Mouse (Mus musculus) liver, embryonic 13.5 days (tissue): ENCODE results near the gene Fmnl2. TPM values are rescaled to one million over a fixed set of nuclear protein-coding genes. Genes with fewer than 3 reads are reported as not detected.

Experiments
- ATAC-seq: fragments of 200-750 bp; cut with Nextera tagmentation; 2 replicates; pipeline ENCODE4 v1.8.0; 2017; ENCODE audit warnings: low read depth, mild to moderate bottlenecking, moderate number of reproducible peaks, moderate library complexity
- DNase-seq: peaks from one replicate; pipeline ENCODE4 v3.0.0; 2022
- H3K27ac ChIP-seq: fragments of 300-500 bp; sonication (generic); 2 replicates; pipeline ENCODE4 v1.5.1; 2015; ENCODE audit warnings: moderate library complexity, mild to moderate bottlenecking, inconsistent platforms
- H3K27me3 ChIP-seq: fragments of 300-500 bp; sonication (generic); 2 replicates; pipeline ENCODE4 v1.6.1; 2015; ENCODE audit warnings: mild to moderate bottlenecking, inconsistent platforms
- H3K36me3 ChIP-seq: fragments of 300-500 bp; sonication (generic); 2 replicates; pipeline ENCODE4 v1.6.1; 2015; ENCODE audit warnings: mild to moderate bottlenecking, inconsistent platforms
- H3K4me1 ChIP-seq: fragments of 300-500 bp; sonication (generic); replicated peaks from 2 replicates; pipeline ENCODE4 v1.6.1; 2015; ENCODE audit warnings: inconsistent platforms
- H3K4me2 ChIP-seq: fragments of 300-500 bp; sonication (generic); 2 replicates; pipeline ENCODE4 v1.6.1; 2015; ENCODE audit warnings: inconsistent platforms, mild to moderate bottlenecking, moderate library complexity
- H3K4me3 ChIP-seq: fragments of 300-500 bp; sonication (generic); replicated peaks from 2 replicates; pipeline ENCODE4 v1.5.1; 2015; ENCODE audit warnings: mild to moderate bottlenecking, inconsistent platforms
- H3K9ac ChIP-seq: fragments of 300-500 bp; sonication (generic); 2 replicates; pipeline ENCODE4 v1.6.1; 2015; ENCODE audit warnings: mild to moderate bottlenecking, inconsistent platforms
- H3K9me3 ChIP-seq: fragments of 300-500 bp; sonication (generic); replicated peaks from 2 replicates; pipeline ENCODE4 v1.6.1; 2016; ENCODE audit warnings: inconsistent platforms
- WGBS: fragments of 180-500 bp; shearing (Covaris S2); methylation state at CpG from one replicate; pipeline ENCODE4 v1.1.7; 2015; ENCODE audit not compliant: insufficient replicate concordance; 5-methylcytosine and 5-hydroxymethylcytosine counted together
- polyA plus RNA-seq: library from polyadenylated mRNA; unstranded; fragments of >200 nt; fragmentation: Nextera tagmentation; extraction: Ambion mirVana; gene quantifications from 2 replicates; pipeline ENCODE4 v1.2.1, GENCODE M21; 2015

The Fmnl2 gene
- polyA plus RNA-seq, 1 experiment from 2014 or later = 0.46 TPM

- no peaks in the 10 kb centered on the region for H3K36me3 ChIP-seq
- no peak for ATAC-seq
- H3K4me3 ChIP-seq = no peak overlapping the region
- H3K9me3 ChIP-seq = no peaks in the 10 kb centered on the region
- WGBS = 62% methylated on average over 9 of the region's 9 CpGs
- no peak overlapping the region for H3K9ac ChIP-seq
- H3K27ac ChIP-seq = no peak overlapping the region
- H3K4me1 ChIP-seq = no peaks in the 10 kb centered on the region
- no peak for DNase-seq
- H3K4me2 ChIP-seq = no peak overlapping the region
- no peaks in the 10 kb centered on the region for H3K27me3 ChIP-seq
These were observed 237.4 kb downstream of the Fmnl2 start for GRCm38 (mm10) chr2:53095031-53095430.

- Histone ChIP-seq H3K4me3 (no peak overlapping the region), H3K27ac (no peak overlapping the region), H3K27me3 (no peaks in the 10 kb centered on the region), H3K4me2 (no peak overlapping the region), H3K36me3 (no peaks in the 10 kb centered on the region), H3K9me3 (no peaks in the 10 kb centered on the region), H3K4me1 (no peaks in the 10 kb centered on the region), H3K9ac (no peak overlapping the region)
- 68% methylated on average over 3 of the region's 3 CpGs for WGBS
- no peak for DNase-seq
- no peak for ATAC-seq
These were observed 237.8 kb downstream of the Fmnl2 start for GRCm38 (mm10) chr2:53095489-53095888.

- Histone ChIP-seq H3K9ac (no peak overlapping the region), H3K36me3 (no peaks in the 10 kb centered on the region), H3K9me3 (no peaks in the 10 kb centered on the region), H3K27me3 (no peaks in the 10 kb centered on the region), H3K4me2 (no peak overlapping the region), H3K4me3 (no peak overlapping the region), H3K27ac (no peak overlapping the region), H3K4me1 (no peaks in the 10 kb centered on the region)
- 46% methylated on average over 2 of the region's 2 CpGs for WGBS
- DNase-seq = no peak
- ATAC-seq = no peak
These were observed 242.4 kb downstream of the Fmnl2 start for GRCm38 (mm10) chr2:53100093-53100492.

- H3K9me3 ChIP-seq = no peaks in the 10 kb centered on the region
- H3K27ac ChIP-seq = no peak overlapping the region
- H3K9ac ChIP-seq = no peak overlapping the region
- ATAC-seq (no peak), DNase-seq (no peak)
- 66% methylated on average over 11 of the region's 11 CpGs for WGBS
- no peak overlapping the region for H3K4me3 ChIP-seq
- no peaks in the 10 kb centered on the region for H3K27me3 ChIP-seq
- no peaks in the 10 kb centered on the region for H3K4me1 ChIP-seq
- H3K4me2 ChIP-seq = no peak overlapping the region
- no peaks in the 10 kb centered on the region for H3K36me3 ChIP-seq
These were observed 244.5 kb downstream of the Fmnl2 start for GRCm38 (mm10) chr2:53101885-53102740.

- Histone ChIP-seq H3K4me2 (no peak overlapping the region), H3K4me3 (no peak overlapping the region), H3K27me3 (no peaks in the 10 kb centered on the region), H3K4me1 (no peaks in the 10 kb centered on the region), H3K36me3 (no peaks in the 10 kb centered on the region), H3K9ac (no peak overlapping the region), H3K9me3 (no peaks in the 10 kb centered on the region), H3K27ac (no peak overlapping the region)
- DNase-seq (no peak), ATAC-seq (no peak)
- WGBS = 77% methylated on average over 2 of the region's 2 CpGs
These were observed 245.2 kb downstream of the Fmnl2 start for GRCm38 (mm10) chr2:53102901-53103300.

- Histone ChIP-seq H3K27ac (no peak overlapping the region), H3K36me3 (no peaks in the 10 kb centered on the region), H3K4me2 (no peak overlapping the region), H3K27me3 (no peaks in the 10 kb centered on the region), H3K4me1 (no peaks in the 10 kb centered on the region), H3K4me3 (no peak overlapping the region), H3K9me3 (no peaks in the 10 kb centered on the region), H3K9ac (no peak overlapping the region)
- WGBS = 70% methylated on average over 10 of the region's 10 CpGs
- no peak for ATAC-seq
- DNase-seq = no peak
These were observed 247.7 kb downstream of the Fmnl2 start for GRCm38 (mm10) chr2:53105408-53105807.

GRCm38 (mm10) chr2:53106056-53106455 lies 248.4 kb downstream of the Fmnl2 start:
- Histone ChIP-seq H3K9ac (no peak overlapping the region), H3K9me3 (no peaks in the 10 kb centered on the region), H3K4me2 (no peak overlapping the region), H3K27ac (no peak overlapping the region), H3K36me3 (no peaks in the 10 kb centered on the region), H3K4me3 (no peak overlapping the region), H3K4me1 (no peaks in the 10 kb centered on the region), H3K27me3 (no peaks in the 10 kb centered on the region)
- DNase-seq = no peak
- 64% methylated on average over 7 of the region's 7 CpGs for WGBS
- ATAC-seq = no peak

GRCm38 (mm10) chr2:53106472-53106871 lies 248.8 kb downstream of the Fmnl2 start:
- Histone ChIP-seq H3K4me1 (no peaks in the 10 kb centered on the region), H3K27ac (no peak overlapping the region), H3K4me3 (no peak overlapping the region), H3K27me3 (no peaks in the 10 kb centered on the region), H3K36me3 (no peaks in the 10 kb centered on the region), H3K4me2 (no peak overlapping the region), H3K9me3 (no peaks in the 10 kb centered on the region), H3K9ac (no peak overlapping the region)
- ATAC-seq (no peak), DNase-seq (no peak)
- WGBS = 81% methylated on average over 8 of the region's 8 CpGs

GRCm38 (mm10) chr2:53108547-53108946 lies 250.9 kb downstream of the Fmnl2 start:
- 66% methylated on average over 5 of the region's 5 CpGs for WGBS
- Histone ChIP-seq H3K27ac (no peak overlapping the region), H3K9me3 (no peaks in the 10 kb centered on the region), H3K4me2 (no peak overlapping the region), H3K9ac (no peak overlapping the region), H3K4me3 (no peak overlapping the region), H3K4me1 (no peaks in the 10 kb centered on the region), H3K27me3 (no peaks in the 10 kb centered on the region), H3K36me3 (no peaks in the 10 kb centered on the region)
- DNase-seq (no peak), ATAC-seq (no peak)

- Histone ChIP-seq H3K4me3 (no peak overlapping the region), H3K27me3 (no peaks in the 10 kb centered on the region), H3K4me2 (no peak overlapping the region), H3K27ac (no peak overlapping the region), H3K9me3 (no peaks in the 10 kb centered on the region), H3K4me1 (no peaks in the 10 kb centered on the region), H3K9ac (no peak overlapping the region), H3K36me3 (no peaks in the 10 kb centered on the region)
- no peak for DNase-seq
- WGBS = 56% methylated on average over 5 of the region's 5 CpGs
- no peak for ATAC-seq
These were observed 264.1 kb downstream of the Fmnl2 start for GRCm38 (mm10) chr2:53121797-53122196.

- Histone ChIP-seq H3K9ac (no peak overlapping the region), H3K4me2 (no peak overlapping the region), H3K9me3 (no peaks in the 10 kb centered on the region), H3K4me3 (no peak overlapping the region), H3K27me3 (no peaks in the 10 kb centered on the region), H3K36me3 (no peaks in the 10 kb centered on the region), H3K27ac (no peak overlapping the region), H3K4me1 (no peaks in the 10 kb centered on the region)
- no peak for DNase-seq
- WGBS = 72% methylated on average over 3 of the region's 3 CpGs
- ATAC-seq = no peak
These were observed 268.3 kb downstream of the Fmnl2 start for GRCm38 (mm10) chr2:53125998-53126397.

- Histone ChIP-seq H3K36me3 (no peaks in the 10 kb centered on the region), H3K27ac (no peak overlapping the region), H3K27me3 (no peaks in the 10 kb centered on the region), H3K9ac (no peak overlapping the region), H3K4me3 (no peak overlapping the region), H3K4me2 (no peak overlapping the region), H3K9me3 (no peaks in the 10 kb centered on the region), H3K4me1 (no peaks in the 10 kb centered on the region)
- DNase-seq = no peak
- WGBS = 69% methylated on average over 6 of the region's 6 CpGs
- ATAC-seq = no peak
These were observed 271.4 kb downstream of the Fmnl2 start for GRCm38 (mm10) chr2:53129070-53129469.
